Mouse (Mus musculus) liver, embryonic 14.5 days (tissue): Measurements from ENCODE around the gene Cylc2. TPM values are rescaled to one million over a fixed set of nuclear protein-coding genes. Genes with fewer than 3 reads are reported as not detected.

Experiments used
- ATAC-seq: fragments of 200-750 bp; cut with Nextera tagmentation; 2 replicates; pipeline ENCODE4 v1.8.0; 2017; ENCODE audit warnings: moderate number of reproducible peaks, mild to moderate bottlenecking, moderate library complexity; ENCODE audit not compliant: insufficient read depth
- DNase-seq, 3 experiments: peaks; one replicate each; pipeline ENCODE4 v3.0.0-alpha.2; 2012 to 2013; ENCODE audit warnings: low read depth in 3 of 3, low spot score in 3 of 3
- H3K27ac ChIP-seq: fragments of 300-500 bp; sonication (generic); 2 replicates; pipeline ENCODE4 v1.5.1; 2014; ENCODE audit warnings: moderate library complexity, mild to moderate bottlenecking, control low read depth, inconsistent platforms
- H3K27me3 ChIP-seq: fragments of 300-500 bp; sonication (generic); 2 replicates; pipeline ENCODE4 v1.6.1; 2014; ENCODE audit warnings: mild to moderate bottlenecking, low read length, moderate library complexity; ENCODE audit not compliant: control insufficient read depth, insufficient read depth
- H3K36me3 ChIP-seq: fragments of 300-500 bp; sonication (generic); replicated peaks from 2 replicates; pipeline ENCODE4 v1.6.1; 2014; ENCODE audit warnings: low read depth; ENCODE audit not compliant: control insufficient read depth, insufficient read depth
- H3K4me1 ChIP-seq, 2 experiments: fragments of 200-500 bp in 1 of 2; fragments of 300-500 bp in 1 of 2; sonication (generic) in 1 of 2; replicated peaks; 2 replicates each; pipeline ENCODE4 v1.6.1; 2012 to 2014; ENCODE audit warnings: antibody characterized with exemption in 1 of 2, inconsistent platforms in 1 of 2, low read length in 1 of 2; ENCODE audit not compliant: control insufficient read depth in 2 of 2, insufficient read depth in 2 of 2
- H3K4me2 ChIP-seq: fragments of 300-500 bp; sonication (generic); 2 replicates; pipeline ENCODE4 v1.6.1; 2014; ENCODE audit warnings: low read depth, mild to moderate bottlenecking, control low read depth, moderate library complexity
- H3K4me3 ChIP-seq, 2 experiments: fragments of 200-500 bp in 1 of 2; fragments of 300-500 bp in 1 of 2; sonication (generic) in 1 of 2; 2 replicates each; pipeline ENCODE4 v1.5.1; 2012 to 2014; ENCODE audit warnings: low read depth in 2 of 2, low read length in 2 of 2, mild to moderate bottlenecking in 2 of 2, control low read depth in 1 of 2, inconsistent platforms in 1 of 2, moderate library complexity in 1 of 2; ENCODE audit not compliant: insufficient read depth in 1 of 2
- H3K9ac ChIP-seq: fragments of 300-500 bp; sonication (generic); replicated peaks from 2 replicates; pipeline ENCODE4 v1.6.1; 2014; ENCODE audit warnings: mild to moderate bottlenecking, control low read depth, moderate library complexity
- H3K9me3 ChIP-seq: fragments of 300-500 bp; sonication (generic); 2 replicates; pipeline ENCODE4 v1.6.1; 2016; ENCODE audit warnings: low read length, mixed read lengths; ENCODE audit not compliant: control insufficient read depth
- CTCF ChIP-seq: IDR thresholded peaks from 2 replicates; pipeline ENCODE4 v1.5.1; 2016; ENCODE audit warnings: antibody characterized with exemption, low read depth, control low read depth
- EP300 ChIP-seq: IDR thresholded peaks from 2 replicates; pipeline ENCODE4 v1.6.1; 2016; ENCODE audit warnings: antibody characterized with exemption, low read depth
- WGBS: fragments of 180-500 bp; shearing (Covaris S2); extraction: QIAGEN DNeasy Blood & Tissue Kit; methylation state at CpG from one replicate; pipeline ENCODE4 v1.1.7; 2014; ENCODE audit not compliant: insufficient replicate concordance; 5-methylcytosine and 5-hydroxymethylcytosine counted together
- polyA plus RNA-seq, 2 experiments: library from polyadenylated mRNA; depleted of rRNA in 1 of 2; stranded (reverse) in 1 of 2; unstranded in 1 of 2; fragments of >200 nt; fragmentation: Nextera tagmentation in 1 of 2; extraction: Ambion mirVana in 1 of 2; gene quantifications; 2 replicates each; pipeline versions ENCODE4 v1.2.1 to v1.2.3; 2012 to 2014

The Cylc2 gene
- polyA plus RNA-seq (2012; rRNA removed) (not detected in 2 replicates), polyA plus RNA-seq (2014; fragmentation: Nextera tagmentation; extraction: Ambion mirVana) (not detected in 2 replicates)

- H3K9ac ChIP-seq: no peak within 1 kb of the TSS
- no peak within 1 kb of the TSS for H3K4me3 ChIP-seq
- whole genome bisulfite sequencing: 43% methylated on average over 1 of the region's 1 CpGs
- no peaks in the 10 kb centered on the region for H3K9me3 ChIP-seq
- H3K27ac ChIP-seq: no peak within 1 kb of the TSS
- TF ChIP-seq CTCF (no peak), EP300 (no peak)
- H3K4me2 ChIP-seq: no peak within 1 kb of the TSS
- H3K27me3 ChIP-seq: no peaks in the 10 kb centered on the region
- DNase-seq: no peak
- no peaks in the 10 kb centered on the region for H3K4me1 ChIP-seq
- H3K36me3 ChIP-seq: no peaks in the 10 kb centered on the region
- no peak for ATAC-seq
Measured at GRCm38 (mm10) chr4:51216378-51216777, at the start of gene Cylc2. Gene Cylc2, plus strand, starts transcription at chr4:51216678.
